Mouse (Mus musculus) spleen, postnatal 4 days (tissue): Measurements from ENCODE around the gene Hoxc8.

Experiments
- DNase-seq, 2 experiments: peaks; one replicate each; pipeline ENCODE4 v3.0.0; 2022; ENCODE audit warnings: low spot score in 2 of 2

Gene Hoxc8

DNA sequence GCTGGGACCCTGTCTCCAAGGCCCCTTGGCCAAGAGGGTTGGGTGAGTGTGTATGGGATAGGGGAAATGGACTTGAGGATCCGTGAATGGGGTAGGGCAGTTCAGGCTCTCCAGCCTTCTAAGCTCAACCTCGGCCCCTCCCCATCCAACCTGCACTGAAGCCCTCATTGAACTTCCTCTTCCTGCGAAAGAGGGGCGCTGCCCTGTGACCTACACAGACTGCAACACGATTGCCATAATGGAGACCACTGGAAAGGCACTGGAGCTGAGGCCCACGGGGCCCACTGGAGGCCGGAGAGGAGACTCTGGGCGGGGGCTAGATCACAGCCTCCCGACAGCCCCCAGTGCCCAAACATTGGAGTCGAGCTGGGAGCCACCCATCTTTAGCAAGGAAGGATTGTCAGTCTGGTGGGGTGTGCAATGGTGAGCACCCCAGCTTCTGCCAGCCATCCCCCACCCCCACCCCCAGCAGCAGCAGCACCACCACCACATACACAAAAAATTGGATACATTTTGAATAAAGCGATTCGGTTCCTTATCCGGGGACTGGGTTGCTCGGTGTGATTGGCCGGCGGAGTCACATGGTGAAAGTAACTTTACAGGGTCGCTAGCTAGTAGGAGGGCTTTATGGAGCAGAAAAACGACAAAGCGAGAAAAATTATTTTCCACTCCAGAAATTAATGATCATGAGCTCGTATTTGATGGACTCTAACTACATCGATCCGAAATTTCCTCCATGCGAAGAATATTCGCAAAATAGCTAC lies 43.8 kb downstream of the Hoxc8 start:
- DNase-seq: no peak

DNA sequence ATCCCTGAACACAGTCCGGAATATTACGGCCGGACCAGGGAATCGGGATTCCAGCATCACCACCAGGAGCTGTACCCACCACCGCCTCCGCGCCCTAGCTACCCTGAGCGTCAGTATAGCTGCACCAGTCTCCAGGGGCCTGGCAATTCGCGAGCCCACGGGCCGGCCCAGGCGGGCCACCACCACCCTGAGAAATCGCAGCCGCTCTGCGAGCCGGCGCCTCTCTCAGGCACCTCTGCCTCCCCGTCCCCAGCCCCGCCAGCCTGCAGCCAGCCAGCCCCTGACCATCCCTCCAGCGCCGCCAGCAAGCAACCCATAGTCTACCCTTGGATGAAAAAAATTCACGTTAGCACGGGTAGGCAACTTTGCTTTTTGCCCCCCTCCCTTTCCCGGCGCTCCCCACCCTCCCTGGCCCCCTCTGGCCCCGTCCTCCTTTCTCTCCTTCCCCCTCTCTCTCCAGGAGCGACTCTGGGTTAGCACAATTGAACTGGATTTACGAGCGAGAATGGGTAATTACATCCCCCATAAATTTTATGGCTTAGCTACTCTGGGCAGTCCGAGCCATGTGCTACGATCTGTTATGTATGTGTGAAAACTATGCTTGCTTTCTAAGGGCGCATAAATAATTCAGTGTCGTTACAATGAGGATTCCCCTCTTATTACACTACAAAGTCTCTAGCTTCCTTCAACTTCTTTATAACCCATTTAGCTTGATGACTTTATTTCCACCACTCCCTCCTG lies 44.6 kb downstream of the Hoxc8 start:
- DNase-seq: no peak

DNA sequence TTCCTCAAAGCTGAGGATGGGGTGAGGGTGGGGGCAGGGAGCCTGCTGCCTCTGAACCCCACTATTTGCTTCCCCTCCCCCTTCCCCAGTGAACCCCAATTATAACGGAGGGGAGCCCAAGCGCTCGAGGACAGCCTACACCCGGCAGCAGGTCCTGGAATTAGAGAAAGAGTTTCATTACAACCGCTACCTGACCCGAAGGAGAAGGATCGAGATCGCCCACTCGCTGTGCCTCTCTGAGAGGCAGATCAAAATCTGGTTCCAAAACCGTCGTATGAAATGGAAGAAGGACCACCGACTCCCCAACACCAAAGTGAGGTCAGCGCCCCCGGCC lies 45.1 kb downstream of the Hoxc8 start:
- DNase-seq: no peak

DNA sequence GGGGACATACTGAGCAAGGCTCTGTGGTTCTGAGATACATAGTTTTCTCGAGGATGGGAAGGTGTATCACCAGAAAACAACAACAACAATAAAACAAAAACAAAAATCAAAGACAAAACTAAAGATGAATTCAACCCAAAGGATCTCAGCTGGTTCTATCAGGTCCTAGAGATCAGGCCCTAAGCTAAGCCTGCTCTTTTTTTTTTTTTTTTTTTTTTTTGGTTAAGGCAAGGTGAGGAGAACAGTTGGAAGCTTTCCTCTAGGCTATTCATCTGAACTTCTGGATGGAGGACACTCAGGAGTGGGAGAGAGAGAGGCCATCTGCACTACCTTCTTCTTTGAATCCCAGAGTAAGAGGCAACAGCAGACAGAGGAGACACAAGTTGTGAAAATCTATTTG lies 47.2 kb downstream of the Hoxc8 start:
- DNase-seq: no peak

DNA sequence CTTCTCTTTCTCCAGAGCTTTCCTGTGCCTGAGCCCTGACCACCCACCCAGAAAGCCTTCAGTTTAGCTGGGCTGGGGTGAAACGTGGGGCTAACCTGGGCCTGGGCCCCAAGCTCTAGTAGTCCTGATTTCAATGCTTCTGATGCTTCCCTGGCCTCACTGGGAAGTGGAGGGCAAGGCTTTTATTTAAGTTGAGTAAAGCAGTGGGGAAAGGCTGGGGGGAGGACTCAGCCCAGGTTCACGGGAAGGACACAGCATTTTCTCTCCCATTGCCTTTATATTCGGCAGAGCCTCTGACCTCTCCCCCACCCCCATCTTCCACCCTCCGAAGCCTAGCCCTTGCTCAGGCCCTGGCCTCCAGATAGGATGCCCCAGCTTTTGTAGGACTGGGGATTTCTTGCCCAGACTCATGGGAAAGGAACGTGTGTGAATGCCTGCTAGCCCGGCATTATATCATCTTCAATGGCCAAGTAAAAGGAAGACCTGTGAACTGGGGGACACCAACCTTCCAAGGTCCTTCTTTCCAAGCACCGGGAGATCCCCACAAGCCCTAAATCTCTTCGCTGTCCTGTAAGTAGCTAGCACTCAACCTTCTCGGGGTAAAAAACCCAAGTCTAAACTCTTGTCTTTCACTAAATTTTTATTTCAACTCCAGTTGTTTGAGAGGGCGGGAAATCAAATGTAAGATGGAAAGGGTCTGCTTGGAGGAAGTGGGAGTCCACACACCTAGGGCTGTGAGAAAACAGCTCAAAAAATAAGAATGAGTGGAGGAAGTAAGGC lies 48.5 kb downstream of the Hoxc8 start:
- DNase-seq: no peak

DNA sequence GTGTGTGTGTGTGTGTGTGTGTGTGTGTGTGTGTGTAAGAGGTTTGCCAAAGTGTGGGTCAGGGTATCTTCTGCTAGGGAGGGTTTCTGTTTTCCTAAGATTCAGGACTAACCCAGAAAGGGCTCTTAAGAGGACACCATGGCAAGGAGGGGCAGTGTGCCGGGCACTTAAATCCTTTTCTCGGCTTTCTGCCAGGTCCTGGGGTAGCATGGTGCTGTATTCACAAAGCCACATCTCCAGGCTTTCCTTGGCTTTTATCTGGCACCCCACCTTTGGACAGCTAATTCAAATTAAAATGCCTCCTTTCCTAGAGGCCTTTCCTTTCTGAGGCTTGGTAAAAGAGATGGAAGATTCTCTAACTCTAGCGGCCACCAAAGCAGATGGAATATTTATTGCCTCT lies 49.2 kb downstream of the Hoxc8 start:
- no peak for DNase-seq

DNA sequence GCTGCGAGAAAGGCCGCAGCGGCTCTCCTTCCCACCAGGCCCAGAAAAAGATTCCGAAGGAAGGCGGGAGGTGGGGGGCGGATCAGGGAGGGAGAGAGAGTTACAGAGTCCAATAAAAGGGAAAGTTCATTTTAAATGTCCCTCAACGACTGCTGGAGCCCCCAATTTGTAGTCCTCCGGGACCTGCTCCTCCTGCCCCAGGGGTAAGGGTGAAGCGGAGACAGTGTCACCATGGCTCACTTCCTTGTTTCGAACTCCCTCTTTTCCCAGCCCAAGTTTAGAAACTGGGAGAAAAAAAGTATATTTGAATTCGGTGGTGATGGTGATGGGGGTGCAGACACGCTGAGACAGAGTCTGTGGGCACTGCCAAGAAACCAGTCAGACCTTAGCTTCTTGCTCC lies 50.2 kb downstream of the Hoxc8 start:
- DNase-seq: no peak

DNA sequence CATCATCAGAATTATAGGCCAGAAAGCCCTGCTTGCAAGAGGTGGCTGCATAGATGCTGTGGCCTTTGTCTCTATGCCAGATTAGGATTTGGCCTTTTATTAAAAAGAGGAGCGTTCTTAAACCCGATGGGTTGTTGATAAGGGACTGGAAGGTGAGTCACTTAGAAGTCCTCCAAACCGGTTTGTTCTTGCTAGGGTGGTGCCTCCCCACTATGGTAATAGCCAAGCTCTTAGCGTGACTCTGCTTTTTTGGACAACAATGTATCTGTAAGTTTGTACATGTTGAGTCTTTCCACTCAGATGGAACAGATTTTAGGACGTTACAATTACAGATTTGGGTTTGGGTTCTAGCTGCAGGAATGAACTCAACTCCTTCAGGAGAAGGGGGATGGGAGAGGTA lies 51.2 kb downstream of the Hoxc8 start:
- DNase-seq: no peak

DNA sequence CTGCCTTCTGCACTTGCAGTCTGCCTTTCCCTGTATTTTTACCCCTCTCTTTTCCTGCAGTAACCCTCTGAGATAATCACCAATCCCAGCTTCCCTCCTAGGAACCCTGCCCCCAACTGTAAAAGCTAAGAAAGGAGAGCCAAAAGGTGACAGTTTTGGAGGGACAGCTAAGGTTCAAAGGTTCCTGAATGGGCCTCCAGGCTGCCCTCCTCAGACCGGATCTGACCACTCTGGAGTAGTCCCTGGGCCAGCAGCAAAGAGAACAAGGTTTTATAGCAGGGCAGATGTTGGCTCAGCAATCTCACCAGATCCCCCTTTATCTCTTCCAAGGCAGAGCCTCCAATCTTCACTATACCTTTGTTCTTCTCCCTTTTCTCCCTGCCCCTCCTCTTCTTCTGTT lies 51.8 kb downstream of the Hoxc8 start:
- no peak for DNase-seq
